Mouse (Mus musculus) hindbrain, embryonic 16.5 days (tissue): ENCODE results near the gene Exosc2. TPM values are rescaled to one million over a fixed set of nuclear protein-coding genes. Genes with fewer than 3 reads are reported as not detected.

Experiments used
- ATAC-seq: fragments of 200-750 bp; cut with Nextera tagmentation; 2 replicates; pipeline ENCODE4 v1.8.0; 2017; ENCODE audit warnings: moderate TSS enrichment, moderate library complexity
- H3K27ac ChIP-seq: fragments of 300-500 bp; sonication (generic); 2 replicates; pipeline ENCODE4 v1.5.1; 2014; ENCODE audit warnings: low read depth, mild to moderate bottlenecking, control low read depth, low read length, moderate library complexity
- H3K27me3 ChIP-seq: fragments of 300-500 bp; sonication (generic); replicated peaks from 2 replicates; pipeline ENCODE4 v1.6.1; 2014; ENCODE audit warnings: low read length; ENCODE audit not compliant: control insufficient read depth, insufficient read depth
- H3K36me3 ChIP-seq: fragments of 300-500 bp; sonication (generic); 2 replicates; pipeline ENCODE4 v1.6.1; 2014; ENCODE audit warnings: mild to moderate bottlenecking, low read length, moderate library complexity, mixed read lengths; ENCODE audit not compliant: control insufficient read depth, insufficient read depth
- H3K4me1 ChIP-seq: fragments of 300-500 bp; sonication (generic); 2 replicates; pipeline ENCODE4 v1.6.1; 2014; ENCODE audit warnings: low read depth, low read length; ENCODE audit not compliant: control insufficient read depth, insufficient read depth
- H3K4me2 ChIP-seq: fragments of 300-500 bp; sonication (generic); 2 replicates; pipeline ENCODE4 v1.6.1; 2014; ENCODE audit warnings: mild to moderate bottlenecking, low read length, control low read depth, moderate library complexity
- H3K4me3 ChIP-seq: fragments of 300-500 bp; sonication (generic); 2 replicates; pipeline ENCODE4 v1.5.1; 2014; ENCODE audit warnings: mild to moderate bottlenecking, low read length, control low read depth, moderate library complexity
- H3K9ac ChIP-seq: fragments of 300-500 bp; sonication (generic); 2 replicates; pipeline ENCODE4 v1.6.1; 2014; ENCODE audit warnings: low read depth, mild to moderate bottlenecking, control low read depth, low read length, moderate library complexity
- H3K9me3 ChIP-seq: fragments of 300-500 bp; sonication (generic); 2 replicates; pipeline ENCODE4 v1.6.1; 2014; ENCODE audit warnings: mild to moderate bottlenecking, low read length, moderate library complexity; ENCODE audit not compliant: control insufficient read depth
- WGBS: fragments of 180-500 bp; shearing (Covaris S2); extraction: QIAGEN DNeasy Blood & Tissue Kit; methylation state at CpG from one replicate; pipeline ENCODE4 v1.1.7; 2014; 5-methylcytosine and 5-hydroxymethylcytosine counted together
- polyA plus RNA-seq: library from polyadenylated mRNA; unstranded; fragments of >200 nt; fragmentation: Nextera tagmentation; extraction: Ambion mirVana; gene quantifications from 2 replicates; pipeline ENCODE4 v1.2.1, GENCODE M21; 2015

The Exosc2 gene
- polyA plus RNA-seq, 1 experiment from 2014 or later, result 38.9 TPM

GRCm38 (mm10) chr2:31639466-31639760 lies 31.1 kb upstream of the Exosc2 start:
- no peak overlapping the region for H3K4me3 ChIP-seq
- no peaks in the 10 kb centered on the region for H3K36me3 ChIP-seq
- peaks cover 65% of the 10 kb centered on the region for H3K27me3 ChIP-seq
- 1% methylated on average over 12 of the region's 13 CpGs for WGBS
- peaks cover 36% of the 10 kb centered on the region for H3K4me1 ChIP-seq
- ATAC-seq, result no peak
- H3K27ac ChIP-seq, result no peak overlapping the region
- no peak overlapping the region for H3K9ac ChIP-seq
- H3K4me2 ChIP-seq, result no peak overlapping the region
- no peaks in the 10 kb centered on the region for H3K9me3 ChIP-seq

- no peak within 1 kb of the TSS for H3K9ac ChIP-seq
- ATAC-seq, result no peak
- peak within 1 kb of the TSS; percentile 37 for H3K4me2 ChIP-seq
- under 1% methylated on average over 41 of the region's 41 CpGs for WGBS
- peaks cover 36% of the 10 kb centered on the region for H3K4me1 ChIP-seq
- peak within 1 kb of the TSS; percentile 0; the same call in 1 of the 2 replicates for H3K4me3 ChIP-seq
- H3K36me3 ChIP-seq, result no peaks in the 10 kb centered on the region
- H3K9me3 ChIP-seq, result no peaks in the 10 kb centered on the region
- H3K27ac ChIP-seq, result no peak within 1 kb of the TSS
- peaks cover 67% of the 10 kb centered on the region for H3K27me3 ChIP-seq
These were observed 30.5 kb upstream of the Exosc2 start, which contains the start of gene Prdm12 for GRCm38 (mm10) chr2:31639901-31640608. Gene Prdm12, plus strand, starts transcription at chr2:31640037.

- Histone ChIP-seq H3K4me2 (peak overlapping the region; percentile 37), H3K27me3 (peaks cover 68% of the 10 kb centered on the region), H3K27ac (no peak overlapping the region), H3K9me3 (no peaks in the 10 kb centered on the region), H3K9ac (no peak overlapping the region), H3K4me1 (peaks cover 28% of the 10 kb centered on the region), H3K36me3 (no peaks in the 10 kb centered on the region), H3K4me3 (peak overlapping the region; percentile 10)
- under 1% methylated on average over 48 of the region's 48 CpGs for WGBS
- 0 out of 2 replicates have a peak, but pooled peaks have one; percentile 6 for ATAC-seq
These were observed 29.7 kb upstream of the Exosc2 start for GRCm38 (mm10) chr2:31640609-31641507.

- H3K27ac ChIP-seq, result no peak overlapping the region
- no peaks in the 10 kb centered on the region for H3K36me3 ChIP-seq
- ATAC-seq, result no peak
- no peak overlapping the region for H3K4me2 ChIP-seq
- no peaks in the 10 kb centered on the region for H3K9me3 ChIP-seq
- H3K4me3 ChIP-seq, result no peak overlapping the region
- H3K4me1 ChIP-seq, result peaks cover 22% of the 10 kb centered on the region
- no peak overlapping the region for H3K9ac ChIP-seq
- peaks cover 69% of the 10 kb centered on the region for H3K27me3 ChIP-seq
- WGBS, result under 1% methylated on average over 11 of the region's 11 CpGs
These were observed 29.0 kb upstream of the Exosc2 start for GRCm38 (mm10) chr2:31641508-31641830.

- WGBS, result 3% methylated on average over 18 of the region's 18 CpGs
- Histone ChIP-seq H3K9me3 (no peaks in the 10 kb centered on the region), H3K27me3 (peaks cover 70% of the 10 kb centered on the region), H3K4me1 (peaks cover 18% of the 10 kb centered on the region), H3K27ac (no peak overlapping the region), H3K36me3 (no peaks in the 10 kb centered on the region), H3K4me3 (no peak overlapping the region), H3K9ac (no peak overlapping the region), H3K4me2 (no peak overlapping the region)
- ATAC-seq, result no peak
These were observed 28.6 kb upstream of the Exosc2 start for GRCm38 (mm10) chr2:31641929-31642328.

- WGBS, result under 1% methylated on average over 90 of the region's 109 CpGs
- Histone ChIP-seq H3K27me3 (peaks cover 65% of the 10 kb centered on the region), H3K27ac (peak overlapping the region; percentile 48; the same call in 1 of the 2 replicates), H3K4me2 (peak overlapping the region; percentile 92), H3K4me1 (peaks cover 9% of the 10 kb centered on the region), H3K9me3 (no peaks in the 10 kb centered on the region), H3K4me3 (peak overlapping the region; percentile 58), H3K36me3 (no peaks in the 10 kb centered on the region), H3K9ac (peak overlapping the region; percentile 71)
- ATAC-seq, result peak; percentile 93
These were observed 16.3 kb upstream of the Exosc2 start for GRCm38 (mm10) chr2:31653971-31654853.

GRCm38 (mm10) chr2:31654854-31655559 lies 15.5 kb upstream of the Exosc2 start:
- Histone ChIP-seq H3K27me3 (peaks cover 57% of the 10 kb centered on the region), H3K4me3 (peak overlapping the region; percentile 58), H3K36me3 (no peaks in the 10 kb centered on the region), H3K27ac (no peak overlapping the region; the same call in 1 of the 2 replicates), H3K4me2 (peak overlapping the region; percentile 92), H3K4me1 (peaks cover 9% of the 10 kb centered on the region), H3K9ac (peak overlapping the region; percentile 71), H3K9me3 (no peaks in the 10 kb centered on the region)
- ATAC-seq, result no peak
- 4% methylated on average over 22 of the region's 22 CpGs for WGBS

GRCm38 (mm10) chr2:31656374-31656773 lies 14.1 kb upstream of the Exosc2 start:
- Histone ChIP-seq H3K27ac (no peak overlapping the region), H3K36me3 (no peaks in the 10 kb centered on the region), H3K9me3 (no peaks in the 10 kb centered on the region), H3K4me3 (no peak overlapping the region), H3K4me2 (no peak overlapping the region), H3K27me3 (peaks cover 47% of the 10 kb centered on the region), H3K4me1 (peaks cover 9% of the 10 kb centered on the region), H3K9ac (no peak overlapping the region)
- 83% methylated on average over 7 of the region's 7 CpGs for WGBS
- no peak for ATAC-seq
